Mouse (Mus musculus) midbrain, embryonic 15.5 days (tissue): ENCODE measurements at regions not wholly inside any gene's neighbourhood (a gene's known extent, or its start where the extent isn't known, plus 50 kb on each side); places are given as distances from the start of the nearest gene placed in this dataset.
"Not testable (repeated sequence)": the region's sequence is repeated elsewhere in the genome, so short reads cannot be mapped to it uniquely, and the experiment has no call there.

ENCODE experiments used
- ATAC-seq: fragments of 200-750 bp; cut with Nextera tagmentation; replicated peaks from 2 replicates; pipeline ENCODE4 v1.8.0; 2017; ENCODE audit warnings: moderate TSS enrichment
- H3K27ac ChIP-seq: fragments of 300-500 bp; sonication (generic); 2 replicates; pipeline ENCODE4 v1.5.1; 2015; ENCODE audit warnings: mild to moderate bottlenecking, inconsistent platforms
- H3K27me3 ChIP-seq: fragments of 300-500 bp; sonication (generic); replicated peaks from 2 replicates; pipeline ENCODE4 v1.6.1; 2015; ENCODE audit warnings: inconsistent platforms
- H3K36me3 ChIP-seq: fragments of 300-500 bp; sonication (generic); replicated peaks from 2 replicates; pipeline ENCODE4 v1.6.1; 2015; ENCODE audit warnings: inconsistent platforms
- H3K4me1 ChIP-seq: fragments of 300-500 bp; sonication (generic); 2 replicates; pipeline ENCODE4 v1.6.1; 2015; ENCODE audit warnings: inconsistent platforms
- H3K4me2 ChIP-seq: fragments of 300-500 bp; sonication (generic); 2 replicates; pipeline ENCODE4 v1.6.1; 2015; ENCODE audit warnings: inconsistent platforms, mild to moderate bottlenecking, moderate library complexity
- H3K4me3 ChIP-seq: fragments of 300-500 bp; sonication (generic); 2 replicates; pipeline ENCODE4 v1.5.1; 2015; ENCODE audit warnings: mild to moderate bottlenecking, inconsistent platforms
- H3K9ac ChIP-seq: fragments of 300-500 bp; sonication (generic); 2 replicates; pipeline ENCODE4 v1.6.1; 2015; ENCODE audit warnings: mild to moderate bottlenecking, inconsistent platforms
- H3K9me3 ChIP-seq: fragments of 300-500 bp; sonication (generic); 2 replicates; pipeline ENCODE4 v1.6.1; 2016; ENCODE audit warnings: inconsistent platforms
- WGBS: fragments of 180-500 bp; shearing (Covaris S2); methylation state at CpG from one replicate; pipeline ENCODE4 v1.1.7; 2015; ENCODE audit warnings: mixed read lengths; 5-methylcytosine and 5-hydroxymethylcytosine counted together

DNA sequence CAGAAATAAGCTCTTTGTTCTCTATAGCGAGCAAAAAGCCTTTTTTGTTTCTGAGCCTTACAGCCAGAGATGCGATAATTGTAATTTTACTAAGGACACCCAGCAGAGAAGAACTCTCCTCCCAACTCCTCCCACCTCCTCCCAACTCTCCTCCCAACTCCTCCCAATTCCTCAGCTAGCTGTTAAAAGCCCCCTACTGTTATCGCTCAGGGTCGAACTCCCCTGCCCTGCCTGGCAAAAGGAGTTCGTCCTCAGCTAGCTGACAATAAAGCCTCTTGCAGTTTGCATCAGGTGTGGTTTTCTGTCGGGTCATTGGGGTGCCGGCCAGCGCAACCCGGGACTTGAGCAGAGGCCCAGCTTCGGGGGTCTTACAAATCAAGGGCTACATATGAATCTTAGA, 99.5 kb upstream of the Thpo start:
- H3K4me1 ChIP-seq, H3K27ac ChIP-seq, H3K36me3 ChIP-seq, H3K4me3 ChIP-seq, ATAC-seq, H3K4me2 ChIP-seq, H3K9ac ChIP-seq, H3K9me3 ChIP-seq, H3K27me3 ChIP-seq: not testable (repeated sequence)
- WGBS, result 77% methylated on average over 10 of the region's 10 CpGs

DNA sequence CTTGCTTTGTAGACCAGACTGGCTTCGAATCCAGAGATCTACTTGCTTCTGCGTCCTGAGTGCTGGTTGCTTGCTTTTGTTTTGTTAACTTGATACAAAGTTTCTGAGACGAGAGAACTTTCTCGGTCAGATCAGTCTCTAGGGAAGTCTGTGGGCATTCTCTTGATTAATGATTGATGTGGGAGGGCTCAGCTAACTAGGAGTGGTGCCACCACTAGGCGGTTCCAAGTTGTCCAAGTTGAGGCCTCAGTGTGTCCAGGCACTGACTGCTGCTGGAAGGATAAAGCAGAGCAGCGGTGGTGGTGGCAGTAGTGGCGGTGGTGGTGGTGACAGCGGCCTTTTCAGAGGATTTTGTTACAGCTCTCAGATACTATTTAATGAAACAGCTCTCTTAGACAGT, 99.0 kb upstream of the Thpo start:
- no peak for ATAC-seq
- Histone ChIP-seq H3K4me1 (no peaks in the 10 kb centered on the region), H3K4me3 (no peak overlapping the region), H3K27ac (no peak overlapping the region), H3K9ac (no peak overlapping the region), H3K36me3 (no peaks in the 10 kb centered on the region), H3K4me2 (no peak overlapping the region), H3K9me3 (no peaks in the 10 kb centered on the region), H3K27me3 (no peaks in the 10 kb centered on the region)
- 87% methylated on average over 8 of the region's 8 CpGs for WGBS

DNA sequence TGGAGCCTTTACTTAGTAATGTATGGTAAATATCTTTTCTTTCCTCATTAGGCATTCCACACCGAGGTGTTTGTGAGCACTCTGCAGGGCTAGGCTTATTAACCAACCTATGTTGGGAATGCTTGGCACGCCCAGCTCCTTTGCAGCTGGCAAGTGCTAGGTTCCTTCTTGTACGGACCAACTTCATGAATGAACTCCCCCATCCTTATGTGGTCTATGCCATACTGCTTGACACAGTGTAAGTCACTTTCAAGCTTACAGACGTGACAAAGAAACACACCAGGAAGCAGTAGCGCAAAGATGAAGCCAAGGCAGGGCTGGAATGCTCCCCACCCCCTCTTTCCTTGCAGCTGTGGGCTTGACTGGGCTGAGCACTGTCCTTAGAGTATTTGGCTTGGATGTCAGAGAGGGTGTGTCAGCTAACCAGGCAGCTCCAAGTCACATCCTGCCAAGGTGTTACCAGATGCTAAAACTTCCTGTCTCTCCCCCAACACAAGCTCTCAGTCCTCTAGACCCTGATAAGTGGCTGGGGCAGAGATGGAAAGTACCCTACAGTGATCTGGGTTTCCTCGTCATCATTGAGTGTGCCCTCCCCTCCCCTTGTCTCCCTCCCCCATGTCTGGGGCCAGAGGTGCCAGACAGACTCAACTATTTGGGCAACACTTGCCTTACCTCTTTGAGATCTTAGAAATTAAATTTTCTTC, 95.6 kb upstream of the Thpo start:
- H3K27ac ChIP-seq, result no peak overlapping the region
- 55% methylated on average over 6 of the region's 6 CpGs for WGBS
- H3K4me1 ChIP-seq, result no peaks in the 10 kb centered on the region
- ATAC-seq, result no peak
- H3K4me3 ChIP-seq, result no peak overlapping the region
- no peaks in the 10 kb centered on the region for H3K27me3 ChIP-seq
- H3K9me3 ChIP-seq, result no peaks in the 10 kb centered on the region
- no peak overlapping the region for H3K4me2 ChIP-seq
- H3K36me3 ChIP-seq, result no peaks in the 10 kb centered on the region
- H3K9ac ChIP-seq, result no peak overlapping the region

DNA sequence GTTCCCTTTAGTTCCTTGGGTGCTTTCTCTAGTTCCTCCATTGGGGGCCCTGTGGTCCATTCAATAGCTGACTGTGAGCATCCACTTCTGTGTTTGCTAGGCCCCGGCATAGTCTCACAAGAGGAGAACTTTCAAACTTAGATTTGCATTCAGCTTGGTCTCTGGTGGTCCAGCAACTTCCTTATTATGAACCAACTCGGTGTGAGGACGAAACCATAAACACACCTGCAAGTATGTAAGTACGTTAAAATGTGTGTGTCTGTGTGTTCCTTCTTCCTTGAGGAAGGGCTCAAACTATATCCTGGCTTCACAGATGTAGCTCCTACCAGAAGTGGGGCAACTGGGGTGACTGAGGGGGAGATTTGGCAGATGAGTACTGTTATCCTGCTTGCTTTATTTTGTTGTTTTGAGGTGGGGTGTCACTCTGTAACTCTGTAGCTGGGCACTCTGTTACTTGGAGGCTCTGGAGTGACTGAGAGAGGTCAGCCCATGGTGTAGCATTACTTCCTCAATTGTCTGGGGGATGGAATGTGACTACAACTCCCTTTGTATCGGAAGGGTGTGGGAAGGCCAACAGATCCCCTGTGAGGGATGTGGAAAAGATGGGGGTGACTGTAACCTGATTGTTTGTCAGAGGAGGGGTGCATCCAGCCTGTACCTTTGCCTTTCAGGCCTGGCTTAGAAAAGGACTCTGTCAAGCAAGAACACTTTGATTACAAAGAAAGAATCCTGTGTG, 94.9 kb upstream of the Thpo start:
- Histone ChIP-seq H3K9me3 (no peaks in the 10 kb centered on the region), H3K4me2 (no peak overlapping the region), H3K36me3 (no peaks in the 10 kb centered on the region), H3K4me1 (no peaks in the 10 kb centered on the region), H3K27me3 (no peaks in the 10 kb centered on the region), H3K4me3 (no peak overlapping the region), H3K27ac (no peak overlapping the region), H3K9ac (no peak overlapping the region)
- 88% methylated on average over 5 of the region's 5 CpGs for WGBS
- no peak for ATAC-seq

DNA sequence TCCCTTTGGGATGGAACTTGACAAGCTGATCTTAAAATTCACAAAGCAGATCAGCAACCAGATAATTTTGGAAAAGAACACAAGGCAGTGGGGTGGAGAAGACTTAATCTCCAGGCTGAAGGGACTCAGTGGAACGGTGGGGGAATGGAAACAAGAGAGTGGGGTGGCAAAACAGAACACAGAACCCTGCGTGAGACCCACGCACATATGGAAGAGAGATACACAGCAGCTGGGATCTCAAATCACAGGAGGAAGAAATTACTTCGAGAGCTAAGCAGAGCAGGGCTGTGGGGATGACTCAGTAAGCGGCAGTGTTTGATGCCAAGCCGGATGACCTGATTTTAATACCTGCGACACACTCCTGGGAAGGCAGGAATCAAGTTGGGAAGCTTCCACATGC, 89.9 kb upstream of the Thpo start:
- no peak overlapping the region for H3K27ac ChIP-seq
- H3K4me1 ChIP-seq, result no peaks in the 10 kb centered on the region
- H3K36me3 ChIP-seq, result no peaks in the 10 kb centered on the region
- no peaks in the 10 kb centered on the region for H3K9me3 ChIP-seq
- H3K4me3 ChIP-seq, result no peak overlapping the region
- no peak overlapping the region for H3K4me2 ChIP-seq
- WGBS, result 53% methylated on average over 7 of the region's 7 CpGs
- H3K9ac ChIP-seq, result no peak overlapping the region
- ATAC-seq, result no peak
- no peaks in the 10 kb centered on the region for H3K27me3 ChIP-seq

DNA sequence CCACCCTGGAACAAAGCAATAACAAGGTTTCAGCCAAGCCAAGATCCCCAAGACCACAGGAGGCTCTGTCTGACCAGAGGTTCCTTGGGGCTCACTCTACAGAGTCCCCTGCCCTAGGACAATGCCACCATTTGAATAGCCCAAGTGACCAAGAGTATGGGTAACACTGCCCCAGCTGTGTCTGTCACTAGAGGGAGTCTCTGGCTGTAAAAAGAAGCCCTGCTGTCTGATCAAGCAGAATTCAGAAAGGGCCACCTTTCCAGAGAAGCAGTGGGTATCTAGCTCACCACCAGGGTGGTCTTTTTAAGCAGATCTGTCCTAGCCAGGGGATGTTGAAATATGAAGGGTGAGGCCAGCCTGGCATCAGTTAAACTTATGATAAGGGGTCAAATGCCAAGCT, 86.6 kb upstream of the Thpo start:
- Histone ChIP-seq H3K27me3 (no peaks in the 10 kb centered on the region), H3K9me3 (no peaks in the 10 kb centered on the region), H3K9ac (no peak overlapping the region), H3K4me2 (no peak overlapping the region), H3K4me1 (0 out of 2 replicates have a peak, but pooled peaks cover 3% of the 10 kb centered on the region), H3K4me3 (no peak overlapping the region), H3K36me3 (no peaks in the 10 kb centered on the region), H3K27ac (no peak overlapping the region)
- no peak for ATAC-seq

DNA sequence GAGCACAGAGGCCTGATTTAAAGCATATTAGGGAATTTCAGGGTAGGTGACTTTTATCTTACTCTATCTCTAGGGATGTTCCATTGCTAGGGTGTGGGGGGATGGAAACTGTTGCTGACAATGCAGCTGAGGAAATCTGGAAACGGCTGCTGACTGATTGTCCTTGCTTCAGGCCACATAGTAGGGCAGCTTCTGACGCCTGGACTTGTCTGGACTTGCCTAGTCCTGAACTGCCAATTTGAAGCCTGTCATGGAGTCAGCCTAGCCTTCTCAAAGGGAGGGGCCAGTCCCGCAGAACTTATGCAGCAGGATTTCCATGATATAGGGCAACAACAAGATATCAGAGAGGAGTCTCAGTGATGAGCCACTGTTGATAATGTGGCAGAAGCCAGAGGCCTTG, 85.3 kb upstream of the Thpo start:
- Histone ChIP-seq H3K9ac (no peak overlapping the region), H3K27ac (no peak overlapping the region), H3K4me3 (no peak overlapping the region), H3K9me3 (no peaks in the 10 kb centered on the region), H3K27me3 (no peaks in the 10 kb centered on the region), H3K4me1 (0 out of 2 replicates have a peak, but pooled peaks cover 3% of the 10 kb centered on the region), H3K4me2 (no peak overlapping the region), H3K36me3 (no peaks in the 10 kb centered on the region)
- WGBS, result 84% methylated on average over 3 of the region's 3 CpGs
- ATAC-seq, result no peak

DNA sequence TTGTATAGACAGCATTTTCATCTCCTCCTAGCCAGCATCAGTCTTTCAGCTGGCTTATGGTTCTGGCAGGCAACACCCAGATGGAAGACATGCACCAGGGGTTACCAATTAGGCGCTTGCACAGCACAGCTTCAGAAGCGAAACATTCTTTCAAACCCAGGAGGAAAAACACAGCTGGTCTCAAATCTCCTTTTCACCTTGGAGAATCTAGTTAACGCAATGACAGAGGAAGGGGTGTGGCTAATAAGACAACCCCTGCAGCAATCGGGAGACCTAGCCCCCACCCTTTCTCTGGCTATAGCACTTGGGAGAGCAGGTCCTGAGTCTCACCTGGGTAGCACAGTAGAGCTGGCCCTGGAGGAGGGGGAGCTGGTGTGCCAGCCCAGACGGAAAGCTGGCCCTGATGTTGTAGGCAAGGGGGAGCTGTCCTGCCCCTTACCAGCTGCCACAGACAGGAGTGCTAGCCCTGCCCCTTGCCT, 84.4 kb upstream of the Thpo start:
- H3K4me1 ChIP-seq, result 0 out of 2 replicates have a peak, but pooled peaks cover 3% of the 10 kb centered on the region
- H3K36me3 ChIP-seq, result no peaks in the 10 kb centered on the region
- H3K27me3 ChIP-seq, result no peaks in the 10 kb centered on the region
- no peaks in the 10 kb centered on the region for H3K9me3 ChIP-seq
- H3K27ac ChIP-seq, result no peak overlapping the region
- no peak overlapping the region for H3K4me2 ChIP-seq
- peak; percentile 42 for ATAC-seq
- no peak overlapping the region for H3K9ac ChIP-seq
- no peak overlapping the region for H3K4me3 ChIP-seq
- 45% methylated on average over 5 of the region's 5 CpGs for WGBS

DNA sequence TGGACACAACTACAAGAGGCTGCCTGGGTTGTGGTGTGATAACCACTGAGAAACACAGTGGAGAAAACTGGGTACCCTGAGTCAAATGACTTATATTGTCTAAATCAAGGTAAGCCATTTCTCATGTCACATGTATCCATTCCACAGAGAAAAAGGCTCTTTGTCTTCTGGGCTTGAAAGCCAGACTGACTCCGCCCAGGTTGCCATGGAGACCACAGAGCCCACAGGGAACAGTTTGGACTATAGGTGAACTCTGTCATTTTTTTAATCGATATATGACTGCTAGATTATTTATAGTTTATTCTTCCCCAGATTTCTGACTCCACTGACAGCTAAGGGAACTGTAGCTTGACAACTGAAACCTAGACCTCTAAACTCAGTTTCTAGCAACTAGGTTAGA, 80.7 kb upstream of the Thpo start:
- Histone ChIP-seq H3K4me1 (0 out of 2 replicates have a peak, but pooled peaks cover 3% of the 10 kb centered on the region), H3K4me2 (no peak overlapping the region), H3K4me3 (no peak overlapping the region), H3K27ac (no peak overlapping the region), H3K9ac (no peak overlapping the region), H3K36me3 (no peaks in the 10 kb centered on the region), H3K9me3 (no peaks in the 10 kb centered on the region), H3K27me3 (no peaks in the 10 kb centered on the region)
- no peak for ATAC-seq
- WGBS, result 79% methylated on average over 2 of the region's 2 CpGs

DNA sequence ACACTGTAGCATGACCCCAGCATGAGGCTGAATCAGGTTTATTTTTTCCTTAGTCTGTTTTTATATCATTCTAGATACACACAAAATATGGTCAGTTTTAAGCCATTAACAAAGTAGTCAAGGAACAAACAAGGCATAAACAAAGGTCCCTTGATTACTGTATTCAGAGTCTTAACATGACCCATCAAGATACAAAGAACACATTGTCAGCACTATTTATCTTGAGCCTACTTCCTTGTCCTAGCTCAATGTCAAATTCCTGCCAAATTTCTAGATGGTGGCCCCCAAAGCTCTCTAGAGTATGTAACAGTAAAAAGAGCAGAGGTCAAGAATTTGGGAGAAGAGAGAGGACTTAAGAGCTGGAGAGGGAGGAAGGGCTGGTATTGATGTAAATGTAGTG, 79.9 kb upstream of the Thpo start:
- H3K4me1 ChIP-seq, result 0 out of 2 replicates have a peak, but pooled peaks cover 3% of the 10 kb centered on the region
- no peaks in the 10 kb centered on the region for H3K36me3 ChIP-seq
- no peak overlapping the region for H3K4me2 ChIP-seq
- H3K9me3 ChIP-seq, result no peaks in the 10 kb centered on the region
- H3K9ac ChIP-seq, result no peak overlapping the region
- H3K27me3 ChIP-seq, result no peaks in the 10 kb centered on the region
- no peak for ATAC-seq
- H3K4me3 ChIP-seq, result no peak overlapping the region
- H3K27ac ChIP-seq, result no peak overlapping the region

DNA sequence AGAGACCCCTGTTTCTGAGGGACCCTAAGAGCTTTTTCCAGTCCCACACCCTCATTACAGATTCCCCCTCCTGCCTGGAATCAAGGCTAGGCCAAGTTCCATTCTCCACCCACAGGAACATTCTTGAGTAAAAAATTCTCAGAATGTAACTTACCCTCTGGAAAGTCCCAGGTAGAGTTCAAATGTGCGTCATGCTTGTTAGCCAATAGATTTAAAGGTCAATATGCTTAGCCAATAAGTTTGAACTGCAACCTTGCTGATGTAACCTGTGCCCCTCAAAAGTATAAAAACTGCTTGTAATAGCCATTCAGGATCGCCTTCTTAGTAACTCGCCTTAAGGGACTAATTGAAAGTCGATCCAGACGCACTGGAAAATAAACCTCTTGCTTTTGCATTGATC, 77.7 kb upstream of the Thpo start:
- not testable (repeated sequence) for H3K27me3 ChIP-seq, ATAC-seq, H3K9me3 ChIP-seq, H3K4me3 ChIP-seq, H3K4me2 ChIP-seq, H3K9ac ChIP-seq, H3K27ac ChIP-seq, H3K4me1 ChIP-seq, H3K36me3 ChIP-seq
- 74% methylated on average over 5 of the region's 5 CpGs for WGBS

DNA sequence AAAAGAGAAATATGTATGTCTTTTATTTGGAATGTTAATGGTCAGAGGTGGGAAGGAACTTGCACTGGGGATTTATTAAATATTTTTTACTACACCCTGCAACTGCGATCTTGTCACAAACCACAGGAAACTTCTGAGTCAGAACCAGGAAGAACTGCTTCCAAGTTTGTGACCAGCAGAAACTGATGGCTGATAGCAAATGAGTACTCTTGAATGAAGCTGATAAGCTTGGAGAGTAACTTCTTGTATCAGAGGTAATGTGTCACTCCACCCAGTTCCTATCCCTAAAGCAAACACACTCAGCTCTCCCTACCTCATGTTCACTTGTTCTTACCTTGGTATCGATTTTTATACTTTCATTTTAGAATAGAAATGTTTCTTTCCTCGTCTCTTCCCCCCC, 76.0 kb upstream of the Thpo start:
- Histone ChIP-seq H3K36me3 (no peaks in the 10 kb centered on the region), H3K9me3 (no peaks in the 10 kb centered on the region), H3K9ac (no peak overlapping the region), H3K27me3 (no peaks in the 10 kb centered on the region), H3K4me1 (peaks cover under 1% of the 10 kb centered on the region; the same call in 1 of the 2 replicates), H3K4me3 (no peak overlapping the region), H3K27ac (no peak overlapping the region), H3K4me2 (no peak overlapping the region)
- ATAC-seq, result no peak
- WGBS, result 88% methylated on average over 3 of the region's 3 CpGs

DNA sequence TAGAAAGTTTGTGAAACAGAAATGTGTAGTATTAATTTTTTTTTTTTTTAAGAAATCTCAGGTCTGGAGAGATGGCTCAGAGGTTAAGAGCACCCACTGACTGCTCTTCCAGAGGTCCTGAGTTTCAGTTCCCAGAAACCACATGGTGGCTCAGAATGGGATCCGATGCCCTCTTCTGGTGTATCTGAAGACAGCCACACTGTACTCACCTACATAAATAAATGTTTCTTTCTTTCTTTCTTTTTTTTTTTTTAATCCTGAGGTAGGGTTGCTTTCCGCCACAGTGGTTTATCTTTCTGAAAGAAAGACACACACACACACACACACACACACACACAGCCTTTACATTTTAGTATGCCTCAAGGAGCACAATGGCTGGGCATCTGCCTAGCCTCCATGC, 74.0 kb upstream of the Thpo start:
- H3K4me1 ChIP-seq, result peaks cover 8% of the 10 kb centered on the region

More for the DNA sequence above, 74.0 kb upstream of the Thpo start:
- Histone ChIP-seq H3K27ac (no peak overlapping the region), H3K36me3 (no peaks in the 10 kb centered on the region), H3K4me3 (no peak overlapping the region), H3K27me3 (no peaks in the 10 kb centered on the region), H3K9ac (no peak overlapping the region), H3K9me3 (no peaks in the 10 kb centered on the region), H3K4me2 (no peak overlapping the region)
- ATAC-seq, result no peak
- 74% methylated on average over 2 of the region's 2 CpGs for WGBS
